Mouse (Mus musculus) testis, adult 2 months (tissue): Measurements from ENCODE around the gene Gdf1.

ENCODE experiments used
- CTCF ChIP-seq: fragments of 200-500 bp; IDR thresholded peaks from 2 replicates; pipeline ENCODE4 v1.5.1; 2012; ENCODE audit warnings: low read depth, mild to moderate bottlenecking, inconsistent platforms, low read length, moderate library complexity; ENCODE audit not compliant: control insufficient read depth, insufficient read depth, insufficient replicate concordance
- POLR2A ChIP-seq: fragments of 200-500 bp; IDR thresholded peaks from 2 replicates; pipeline ENCODE4 v1.6.1; 2012; ENCODE audit warnings: low read depth, mild to moderate bottlenecking, inconsistent platforms, low read length, moderate library complexity; ENCODE audit not compliant: control insufficient read depth

DNA sequence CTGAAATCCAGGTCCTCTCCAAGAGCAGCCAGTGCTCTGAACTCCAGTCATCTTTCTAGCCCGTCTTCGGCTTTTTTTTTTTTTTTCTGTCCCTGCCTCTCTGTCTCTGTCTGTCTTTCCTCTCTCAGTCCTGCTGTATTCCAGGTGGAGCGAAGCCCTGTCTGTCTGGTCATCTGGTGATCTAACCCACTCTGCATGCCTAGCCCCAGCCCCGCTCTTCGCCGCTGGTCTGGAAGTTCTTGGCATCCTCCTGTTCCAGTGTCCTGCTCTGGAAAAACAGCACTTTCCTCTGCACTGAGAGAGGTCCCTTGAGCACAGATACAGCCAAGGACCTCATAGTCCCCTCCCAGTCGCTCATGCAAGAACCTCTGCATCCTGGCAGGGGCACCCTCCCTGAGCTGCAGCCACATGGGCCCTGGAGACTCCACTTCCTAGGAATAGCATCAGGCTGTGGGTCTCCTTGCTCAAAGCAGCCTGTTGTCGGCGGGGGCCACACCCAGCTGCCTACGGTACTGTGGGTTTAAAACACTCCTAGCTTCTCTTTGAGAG lies 31.9 kb downstream of the Gdf1 start:
- TF ChIP-seq POLR2A: no peak
- no peak for TF ChIP-seq CTCF
